Mouse (Mus musculus): ENCODE results near the gene Nhlrc3. TPM values are rescaled to one million over a fixed set of nuclear protein-coding genes. Genes with fewer than 3 reads are reported as not detected.

The Nhlrc3 gene
- total RNA-seq, 2 experiments from 2014 or later = 8.3 to 10.3 TPM

DNA sequence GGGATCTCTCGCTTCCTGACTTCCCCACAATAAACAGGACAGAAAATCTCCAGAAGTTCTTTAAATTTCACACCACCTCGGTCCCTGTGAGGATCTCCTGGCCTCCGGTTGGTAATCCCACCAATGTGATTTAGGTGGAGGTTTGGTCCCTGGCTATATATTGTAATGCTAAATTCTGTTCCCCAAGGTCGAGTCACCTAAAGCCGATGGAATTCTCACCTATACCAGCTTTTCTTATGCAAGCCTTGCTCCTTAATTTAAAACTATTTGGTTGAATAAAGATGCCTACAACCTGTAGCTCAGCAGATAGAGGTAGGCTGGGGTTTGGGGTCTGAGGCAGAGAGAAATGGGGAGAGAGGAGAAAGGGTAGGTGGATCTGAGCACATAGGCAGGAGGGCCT, 5.4 kb downstream of the Nhlrc3 start:
- DNase-seq (ENCODE audit: low spot score in 2 of 2) = no peak
- intact Hi-C loops (cut with DNase I) = no loop called here

GRCm38 (mm10) chr3:53454984-53455383, 8.1 kb downstream of the Nhlrc3 start:
- DNase-seq (ENCODE audit: low spot score in 2 of 2) = no peak
- intact Hi-C loops (cut with DNase I) = no loop called here

- no peak for DNase-seq (ENCODE audit: low spot score in 2 of 2)
- intact Hi-C loops (cut with DNase I) = no loop called here
Measured at GRCm38 (mm10) chr3:53454561-53454960, 8.6 kb downstream of the Nhlrc3 start.

DNA sequence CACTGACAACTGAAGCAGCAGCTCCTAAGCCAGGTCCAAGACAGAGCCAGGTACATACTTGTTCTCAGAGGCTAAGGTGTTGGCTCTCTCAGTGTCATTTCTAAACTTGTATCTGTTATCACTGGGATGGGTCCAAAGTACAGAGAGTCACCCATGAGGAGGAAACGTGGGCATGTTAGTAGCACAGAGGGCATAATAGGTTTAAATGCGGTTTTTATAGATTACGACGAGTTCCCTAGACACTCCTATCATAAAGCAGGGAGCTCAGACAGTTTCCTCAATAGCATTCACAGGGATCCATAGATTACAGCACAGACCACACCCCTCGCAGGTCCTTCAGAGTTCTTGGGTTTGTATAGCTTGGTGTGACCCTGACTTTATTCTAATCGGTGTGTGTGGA, 9.1 kb downstream of the Nhlrc3 start:
- intact Hi-C loops (cut with DNase I) = no loop called here
- no peak for DNase-seq (ENCODE audit: low spot score in 2 of 2)

- DNase-seq (ENCODE audit: low spot score in 2 of 2) = no peak
- intact Hi-C loops (cut with DNase I) = no loop called here
Measured at GRCm38 (mm10) chr3:53453346-53453745, 9.8 kb downstream of the Nhlrc3 start.

DNA sequence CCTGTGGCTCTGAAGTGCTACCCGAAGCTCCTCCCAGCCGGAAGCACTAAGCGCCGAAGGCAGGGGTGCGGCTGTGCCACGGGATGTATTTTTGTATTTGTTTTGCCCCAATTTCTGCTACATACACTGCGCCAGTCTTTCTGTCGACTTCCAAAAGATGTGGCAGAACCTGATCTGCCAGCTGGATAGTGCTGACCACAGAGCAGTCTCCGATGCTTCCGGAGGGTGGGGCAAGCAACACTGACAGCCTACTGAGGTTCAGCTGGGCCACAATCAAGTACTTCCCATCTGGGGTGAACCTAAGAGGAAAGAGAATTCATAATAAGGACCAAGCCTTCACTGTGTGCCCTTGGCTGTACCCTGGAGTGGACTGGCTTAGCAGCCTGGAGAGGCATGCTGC, 10.8 kb downstream of the Nhlrc3 start:
- intact Hi-C loops (cut with DNase I) = no loop called here

GRCm38 (mm10) chr3:53450666-53451065, 12.5 kb downstream of the Nhlrc3 start:
- no peak for DNase-seq (ENCODE audit: low spot score in 2 of 2)
- intact Hi-C loops (cut with DNase I) = no loop called here

More for the DNA sequence above, 10.8 kb downstream of the Nhlrc3 start:
- DNase-seq (ENCODE audit: low spot score in 2 of 2) = no peak

DNA sequence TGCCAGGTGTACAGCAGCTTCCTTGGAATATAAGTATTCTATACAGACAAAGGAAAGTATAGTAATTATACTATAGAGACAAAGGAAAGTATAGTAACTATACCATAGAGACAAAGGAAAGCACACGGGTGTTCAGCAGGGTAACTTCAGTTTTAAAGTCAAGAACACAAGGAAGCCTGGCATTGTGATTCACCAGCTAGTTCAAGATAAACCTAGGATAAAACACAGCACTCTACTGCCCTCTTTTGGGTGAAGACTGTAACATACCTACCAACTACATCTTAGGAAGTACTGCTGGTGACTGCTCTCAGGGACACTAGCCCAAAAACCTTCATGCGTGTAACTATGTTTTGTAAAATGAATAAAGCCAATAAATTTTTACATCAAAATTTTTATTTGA, 14.9 kb downstream of the Nhlrc3 start:
- DNase-seq (ENCODE audit: low spot score in 2 of 2) = peak in 1 of 2 experiments; percentile 20
- intact Hi-C loops (cut with DNase I) = loop anchor here (1.0 kb wide), 1 partner anchor 420 kb away; no protein-coding TSS in a partner anchor

DNA sequence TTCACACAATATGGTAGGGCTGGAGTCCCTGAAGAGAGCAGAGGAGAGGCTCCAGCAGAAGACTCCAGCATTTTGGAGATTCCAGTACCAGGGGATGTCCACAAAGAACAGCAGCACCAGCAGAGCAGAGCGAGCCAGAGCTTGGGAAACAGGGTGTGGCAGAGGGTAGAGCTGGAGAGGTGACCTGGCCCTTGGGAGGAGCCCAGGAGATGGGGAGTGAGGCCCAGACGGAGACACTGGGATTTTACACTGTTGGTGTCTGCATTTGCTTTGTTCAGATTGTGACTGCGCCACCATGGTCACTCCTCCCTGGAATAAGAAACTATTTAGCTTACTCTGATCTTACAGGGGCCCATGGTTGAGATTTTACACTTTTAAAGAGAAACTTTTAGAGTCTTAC, 16.3 kb downstream of the Nhlrc3 start:
- no peak for DNase-seq (ENCODE audit: low spot score in 2 of 2)
- intact Hi-C loops (cut with DNase I) = no loop called here

DNA sequence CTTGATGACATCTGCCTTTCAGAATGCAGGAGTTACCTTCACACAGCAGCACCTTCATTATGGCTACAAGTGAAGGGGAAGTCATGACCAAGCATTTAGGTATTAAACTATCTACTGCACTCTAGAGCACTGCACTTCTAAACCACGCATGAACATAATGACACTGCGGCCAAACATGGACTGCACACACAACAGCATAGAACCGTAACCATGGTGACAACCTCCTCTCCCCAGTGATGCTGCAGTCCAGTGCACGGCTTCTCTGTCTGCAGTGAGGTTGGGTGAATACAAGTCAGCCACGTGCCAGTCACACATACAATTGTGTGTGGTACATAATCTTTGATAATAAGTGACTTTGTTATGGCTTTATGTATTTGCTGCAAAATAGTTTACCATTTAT, 17.6 kb downstream of the Nhlrc3 start:
- no peak for DNase-seq (ENCODE audit: low spot score in 2 of 2)
- intact Hi-C loops (cut with DNase I) = no loop called here

DNA sequence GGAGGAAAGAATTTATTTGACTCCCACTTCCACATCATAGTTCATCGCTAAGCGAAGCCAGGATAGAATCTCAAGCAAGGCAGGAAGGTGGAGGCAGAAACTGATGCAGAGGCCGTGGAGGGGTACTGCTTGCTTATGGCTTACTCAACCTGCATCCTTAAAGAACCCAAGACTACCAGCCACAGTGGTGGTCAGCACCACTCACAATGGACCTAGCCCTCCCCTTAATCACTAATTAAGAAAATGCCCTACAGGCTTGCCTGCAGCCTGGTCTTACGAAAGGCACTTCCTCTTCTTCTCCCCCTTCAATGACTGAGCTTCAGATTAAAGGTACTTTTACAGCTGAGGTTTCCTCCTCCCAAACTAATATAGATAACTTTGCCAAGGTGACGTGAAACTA, 26.6 kb downstream of the Nhlrc3 start:
- no peak for DNase-seq (ENCODE audit: low spot score in 2 of 2)

GRCm38 (mm10) chr3:53434610-53435009, 28.5 kb downstream of the Nhlrc3 start:
- intact Hi-C loops (cut with DNase I) = no loop called here
- no peak for DNase-seq (ENCODE audit: low spot score in 2 of 2)

More for the DNA sequence above, 26.6 kb downstream of the Nhlrc3 start:
- intact Hi-C loops (cut with DNase I) = no loop called here

DNA sequence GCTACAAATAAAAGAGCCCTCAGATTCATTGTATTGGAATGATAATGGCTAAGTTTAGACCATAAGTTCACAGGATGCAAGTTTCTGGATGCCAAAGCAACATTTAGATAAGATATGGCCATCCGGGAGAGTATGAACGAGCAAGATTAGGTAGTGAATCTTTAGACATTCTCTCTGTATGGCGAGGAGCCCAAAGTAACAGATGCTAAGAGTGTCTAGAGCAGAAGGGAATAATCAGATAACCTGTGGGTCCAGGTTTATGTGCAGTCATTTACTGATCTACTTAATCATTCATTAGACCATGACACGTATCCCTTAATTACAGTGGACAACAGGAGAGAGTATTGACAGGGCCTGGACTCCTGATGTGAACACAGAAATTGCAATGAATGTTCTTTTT, 39.6 kb downstream of the Nhlrc3 start:
- DNase-seq (ENCODE audit: low spot score in 2 of 2) = no peak
- intact Hi-C loops (cut with DNase I) = no loop called here

- intact Hi-C loops (cut with DNase I) = no loop called here
- DNase-seq (ENCODE audit: low spot score in 2 of 2) = no peak
Measured at GRCm38 (mm10) chr3:53422691-53423090, 40.4 kb downstream of the Nhlrc3 start.

DNA sequence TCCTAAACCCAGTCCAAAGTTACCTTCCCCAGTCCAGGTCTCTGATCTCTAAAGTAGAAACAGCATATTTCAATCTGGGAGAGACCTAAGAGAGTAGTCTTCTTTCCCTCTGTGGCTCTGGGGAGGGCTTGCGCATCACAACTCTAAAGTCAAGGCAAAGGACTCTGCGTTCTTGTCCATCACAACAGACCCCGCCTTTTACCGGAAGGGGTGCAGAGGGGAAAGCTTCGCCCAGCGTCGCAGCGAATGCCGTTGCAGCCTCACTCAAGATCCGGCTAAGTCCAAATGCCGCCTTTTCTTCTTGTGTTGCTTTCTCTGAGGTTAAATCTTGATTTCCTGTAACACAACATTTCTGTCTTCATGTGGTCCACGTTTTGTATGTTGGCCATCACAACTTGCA, 41.5 kb downstream of the Nhlrc3 start:
- intact Hi-C loops (cut with DNase I) = no loop called here
- no peak for DNase-seq (ENCODE audit: low spot score in 2 of 2)

DNA sequence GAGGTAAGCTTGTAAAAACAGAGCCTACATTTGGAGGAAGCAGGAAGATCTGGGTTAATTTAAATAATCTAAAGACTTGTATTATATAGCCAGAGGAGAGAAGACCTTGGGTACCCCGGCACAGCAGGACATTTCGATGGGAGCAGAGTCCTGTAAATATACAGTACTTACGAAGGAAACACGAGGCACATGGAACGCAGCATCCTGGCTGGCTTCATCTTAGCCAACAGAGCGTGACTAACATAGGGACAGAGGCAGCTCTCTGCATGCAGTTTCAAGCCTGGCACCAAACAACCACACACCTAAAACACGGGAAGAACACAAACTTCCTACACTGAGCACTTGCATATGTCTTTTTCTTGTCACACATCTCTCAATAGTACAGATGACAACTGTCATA, 45.4 kb downstream of the Nhlrc3 start:
- intact Hi-C loops (cut with DNase I) = no loop called here

GRCm38 (mm10) chr3:53416036-53416506, 47.1 kb downstream of the Nhlrc3 start:
- peak; percentile 5 to 10 for DNase-seq (ENCODE audit: low spot score in 2 of 2)
- intact Hi-C loops (cut with DNase I) = no loop called here

More for the DNA sequence above, 45.4 kb downstream of the Nhlrc3 start:
- no peak for DNase-seq (ENCODE audit: low spot score in 2 of 2)

DNA sequence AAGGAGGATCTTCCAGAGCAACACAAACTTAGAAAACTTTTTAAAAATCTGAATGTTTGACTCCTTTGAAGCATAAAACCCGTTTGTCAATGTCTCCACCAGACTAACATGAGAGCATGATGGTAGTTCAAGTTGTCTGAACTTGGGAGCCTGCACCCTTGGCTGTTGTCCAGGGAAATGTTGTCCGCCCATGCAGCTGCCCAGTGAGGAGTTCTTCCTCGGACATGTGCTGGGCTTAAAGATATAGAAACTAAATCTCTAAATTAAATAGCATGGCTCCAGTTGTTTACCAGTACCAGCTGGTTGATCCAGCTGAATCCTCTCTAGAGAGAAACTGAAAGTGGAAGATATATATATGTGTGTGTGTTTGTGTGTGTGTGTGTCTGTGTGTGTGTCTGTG, 49.2 kb downstream of the Nhlrc3 start:
- no peak for DNase-seq (ENCODE audit: low spot score in 2 of 2)
- intact Hi-C loops (cut with DNase I) = no loop called here

DNA sequence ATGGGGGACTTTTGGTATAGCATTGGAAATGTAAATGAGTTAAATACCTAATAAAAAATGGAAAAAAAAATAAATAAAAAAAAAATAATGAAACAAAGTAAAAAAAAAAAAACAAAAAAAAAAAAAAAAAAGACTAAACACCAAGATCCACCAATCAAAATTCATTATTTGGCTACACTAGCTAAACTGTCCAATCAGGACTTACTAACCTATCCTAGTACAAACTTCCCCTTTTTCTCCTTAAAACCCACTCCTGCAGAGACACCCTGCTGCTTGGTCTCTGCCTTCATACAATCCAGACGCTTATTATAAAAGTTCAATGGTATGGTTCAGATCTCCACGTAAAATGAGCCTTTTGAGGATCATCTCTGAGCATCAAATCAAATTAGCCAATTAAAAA, 49.7 kb downstream of the Nhlrc3 start:
- intact Hi-C loops (cut with DNase I) = no loop called here
- no peak for DNase-seq (ENCODE audit: low spot score in 2 of 2)

DNA sequence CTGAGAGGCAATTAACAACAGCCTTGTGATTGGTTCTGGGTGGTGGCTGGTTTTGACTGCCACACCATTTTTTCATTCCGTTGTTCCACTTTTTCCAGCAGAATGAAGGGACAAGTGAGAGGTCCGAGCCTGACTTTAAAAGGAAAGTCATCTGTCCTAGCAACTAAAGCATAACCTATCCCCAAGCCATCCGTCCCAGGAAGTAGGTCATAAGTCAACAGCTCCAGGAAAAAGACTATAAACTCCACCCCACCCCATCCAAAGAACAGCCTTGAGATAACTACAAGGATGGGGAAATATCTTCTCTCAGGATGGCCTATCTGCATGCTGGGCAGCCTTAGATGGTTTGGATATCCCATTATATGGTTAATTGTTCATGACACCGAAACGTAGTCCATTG, 50.9 kb downstream of the Nhlrc3 start:
- intact Hi-C loops (cut with DNase I) = no loop called here
- DNase-seq (ENCODE audit: low spot score in 2 of 2) = no peak

- intact Hi-C loops (cut with DNase I) = no loop called here
Measured at GRCm38 (mm10) chr3:53410031-53410430, 53.1 kb downstream of the Nhlrc3 start.

DNA sequence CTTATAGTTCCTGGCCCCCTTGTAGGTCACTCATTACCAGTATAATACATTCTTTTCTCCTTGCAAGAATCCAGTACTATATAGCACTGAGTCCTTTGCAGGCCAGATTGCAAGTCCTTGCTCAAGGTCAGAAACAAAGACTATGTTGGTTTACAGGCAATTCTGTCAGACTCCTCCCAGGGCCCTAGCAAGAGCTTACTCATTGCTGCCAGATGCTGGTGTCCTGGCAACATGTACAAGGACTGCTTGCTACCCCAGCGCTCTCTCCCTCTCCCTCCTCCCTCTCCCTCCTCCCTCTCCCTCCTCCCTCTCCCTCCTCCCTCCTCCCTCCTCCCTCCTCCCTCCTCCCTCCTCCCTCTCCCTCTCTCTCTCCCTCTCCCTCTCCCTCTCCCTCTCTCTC, 56.0 kb downstream of the Nhlrc3 start:
- intact Hi-C loops (cut with DNase I) = no loop called here
- no peak for DNase-seq (ENCODE audit: low spot score in 2 of 2)

More at GRCm38 (mm10) chr3:53410031-53410430, 53.1 kb downstream of the Nhlrc3 start:
- no peak for DNase-seq (ENCODE audit: low spot score in 2 of 2)
